Mouse (Mus musculus): ENCODE measurements around the gene Tecta.

Gene Tecta

GRCm38 (mm10) chr9:42321442-42321841 lies 78.3 kb downstream of the Tecta start:
- in situ Hi-C loops (cut with MseI, MboI) = no loop called here

- in situ Hi-C loops (cut with MseI, MboI) = no loop called here
Observed at GRCm38 (mm10) chr9:42320616-42321015, 79.1 kb downstream of the Tecta start.

- in situ Hi-C loops (cut with MseI, MboI) = no loop called here
Observed at GRCm38 (mm10) chr9:42318455-42318987, 81.2 kb downstream of the Tecta start.

GRCm38 (mm10) chr9:42317337-42317736 lies 82.4 kb downstream of the Tecta start:
- in situ Hi-C loops (cut with MseI, MboI) = no loop called here

GRCm38 (mm10) chr9:42315816-42316215 lies 83.9 kb downstream of the Tecta start:
- in situ Hi-C loops (cut with MseI, MboI) = no loop called here

- in situ Hi-C loops (cut with MseI, MboI) = no loop called here
Observed at GRCm38 (mm10) chr9:42314959-42315358, 84.8 kb downstream of the Tecta start.

GRCm38 (mm10) chr9:42314388-42314787 lies 85.3 kb downstream of the Tecta start:
- in situ Hi-C loops (cut with MseI, MboI) = no loop called here

GRCm38 (mm10) chr9:42313872-42314271 lies 85.9 kb downstream of the Tecta start:
- in situ Hi-C loops (cut with MseI, MboI) = no loop called here

GRCm38 (mm10) chr9:42311311-42311710 lies 88.4 kb downstream of the Tecta start:
- in situ Hi-C loops (cut with MseI, MboI) = no loop called here

GRCm38 (mm10) chr9:42303894-42304293 lies 95.8 kb downstream of the Tecta start:
- in situ Hi-C loops (cut with MseI, MboI) = no loop called here

- in situ Hi-C loops (cut with MseI, MboI) = no loop called here
Observed at GRCm38 (mm10) chr9:42301082-42301633, 98.6 kb downstream of the Tecta start.

- in situ Hi-C loops (cut with MseI, MboI) = no loop called here
Observed at GRCm38 (mm10) chr9:42296297-42296922, 103.3 kb downstream of the Tecta start.

GRCm38 (mm10) chr9:42294131-42294530 lies 105.6 kb downstream of the Tecta start:
- in situ Hi-C loops (cut with MseI, MboI) = no loop called here

GRCm38 (mm10) chr9:42293596-42293995 lies 106.1 kb downstream of the Tecta start:
- in situ Hi-C loops (cut with MseI, MboI) = no loop called here

GRCm38 (mm10) chr9:42293051-42293450 lies 106.7 kb downstream of the Tecta start:
- in situ Hi-C loops (cut with MseI, MboI) = no loop called here

GRCm38 (mm10) chr9:42279676-42280075 lies 120.1 kb downstream of the Tecta start:
- in situ Hi-C loops (cut with MseI, MboI) = no loop called here
